Mouse (Mus musculus) effector memory CD4-positive, alpha-beta T cell, adult 5 months (primary cell): Measurements from ENCODE around the gene Opn4. TPM values are rescaled to one million over a fixed set of nuclear protein-coding genes. Genes with fewer than 3 reads are reported as not detected.

Experiments
- polyA plus RNA-seq: library from polyadenylated mRNA; unstranded; fragments of 100-300 nt; shearing (Covaris generic); gene quantifications from one replicate; pipeline ENCODE4 v1.2.1, GENCODE M21; 2017

The Opn4 gene
- not detected for polyA plus RNA-seq

DNA sequence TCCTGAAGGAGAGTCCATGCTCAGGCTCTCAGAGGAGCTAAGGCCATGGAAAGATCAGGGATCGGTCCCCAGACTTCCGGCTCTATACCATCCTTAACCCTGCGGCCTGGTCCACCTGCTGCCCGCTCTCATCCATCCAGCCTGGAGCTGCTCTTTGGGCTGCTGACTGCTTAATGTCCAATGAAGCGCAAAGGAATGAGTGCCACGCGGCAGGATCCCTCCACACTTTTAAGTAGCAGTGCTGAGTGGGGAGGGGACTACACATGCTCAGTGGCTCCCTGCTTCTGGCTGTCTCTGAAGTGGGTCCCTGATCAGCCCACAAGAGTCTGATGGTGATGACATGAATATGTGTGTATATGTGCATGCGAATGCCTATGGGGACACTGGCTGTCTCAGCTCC lies at the start of gene Opn4:
Gene Opn4 (minus strand): TSS at position 202 of the 400 bp plus-strand sequence.

DNA sequence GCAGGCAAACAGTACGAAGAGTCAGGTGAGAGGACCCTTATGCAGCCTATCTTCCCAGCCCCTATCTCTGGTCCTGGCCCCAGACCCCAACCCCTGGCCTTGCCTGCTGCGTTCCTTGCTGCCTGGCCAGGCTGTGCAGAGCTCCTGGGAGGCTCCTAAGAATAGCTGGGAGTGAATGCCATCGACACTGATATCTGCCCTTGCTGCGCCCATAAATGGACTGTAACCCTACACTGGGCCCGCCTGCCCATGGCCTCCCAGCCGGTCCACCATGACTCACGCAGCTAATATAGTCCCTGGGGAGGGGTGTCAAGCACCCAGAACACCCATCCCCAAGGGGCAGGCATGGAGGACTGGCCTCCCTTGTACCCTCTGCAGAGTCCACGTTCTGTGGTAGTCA lies 11.4 kb downstream of the Opn4 start, which contains the start of gene Ldb3:
Gene Ldb3 (minus strand): TSS at position 185 of the 400 bp plus-strand sequence.

Other genes with a start within 250 kb of the Opn4 start
- gene Fam25c, start 244.7 kb downstream of the Opn4 start, polyA plus RNA-seq: not detected
- gene Sncg, start 225.4 kb downstream of the Opn4 start, polyA plus RNA-seq: not detected
- 0.15 TPM for gene Mmrn2, start 224.7 kb downstream of the Opn4 start, polyA plus RNA-seq
- gene Bmpr1a, start 96.8 kb downstream of the Opn4 start, polyA plus RNA-seq: 2.0 TPM
- not detected for gene 9230112D13Rik, start 77.3 kb downstream of the Opn4 start, polyA plus RNA-seq
- gene Ldb3, start 11.5 kb downstream of the Opn4 start, polyA plus RNA-seq: not detected
- 119 TPM for gene Wapl, start 73.8 kb upstream of the Opn4 start, polyA plus RNA-seq
- gene Grid1, start 220.0 kb upstream of the Opn4 start, polyA plus RNA-seq: not detected